Mouse (Mus musculus) olfactory bulb, adult 2 months (tissue): ENCODE measurements around the gene Prelid3b.

ENCODE experiments used
- CTCF ChIP-seq: fragments of 200-500 bp; IDR thresholded peaks from 2 replicates; pipeline ENCODE4 v1.5.1; 2012; ENCODE audit warnings: low read depth, mild to moderate bottlenecking, low read length, moderate library complexity; ENCODE audit not compliant: insufficient read depth
- POLR2A ChIP-seq: fragments of 200-500 bp; IDR thresholded peaks from 2 replicates; pipeline ENCODE4 v1.6.1; 2012; ENCODE audit warnings: mild to moderate bottlenecking, low read depth, low read length, moderate library complexity; ENCODE audit not compliant: insufficient read depth

- TF ChIP-seq POLR2A (no peak), CTCF (no peak)
Measured at GRCm38 (mm10) chr2:174463370-174463769, 9.5 kb downstream of the Prelid3b start.
